Mouse (Mus musculus) common myeloid progenitor, adult 5-6 weeks (primary cell): ENCODE results near the gene Spata31d1b. TPM values are rescaled to one million over a fixed set of nuclear protein-coding genes. Genes with fewer than 3 reads are reported as not detected.

Experiments used
- ATAC-seq: replicated peaks from 2 replicates; pipeline ENCODE4 v1.8.0; 2016; ENCODE audit warnings: low read depth, mild to moderate bottlenecking, moderate TSS enrichment, inconsistent platforms; ENCODE audit not compliant: poor library complexity, severe bottlenecking
- total RNA-seq: library from RNA; stranded (forward); fragments of 200-1000, 187-1606 nt; gene quantifications from 2 replicates; pipeline ENCODE4 v1.2.3, GENCODE M21; 2017

The Spata31d1b gene
- total RNA-seq, 1 experiment from 2014 or later = not detected

DNA sequence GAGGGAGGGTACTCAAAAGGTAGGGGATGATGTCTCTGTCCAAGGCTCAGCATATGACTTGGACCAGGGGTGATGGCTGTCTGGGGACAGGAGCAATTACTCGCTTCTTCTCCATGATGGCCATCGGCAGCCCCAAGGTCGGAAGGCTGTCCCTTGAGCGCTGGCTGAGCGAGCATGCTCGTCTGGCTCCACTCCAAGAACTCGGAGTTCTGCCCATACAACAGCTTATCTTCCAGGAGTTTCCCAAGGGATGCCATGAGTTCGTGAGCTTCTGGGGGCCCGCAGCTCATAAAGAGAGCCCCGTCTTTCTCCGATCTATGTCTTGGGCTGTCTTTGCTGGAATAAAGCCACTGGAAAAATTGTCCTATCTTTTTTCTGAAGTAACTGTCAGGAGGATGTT lies 29.0 kb downstream of the Spata31d1b start:
- ATAC-seq = no peak

DNA sequence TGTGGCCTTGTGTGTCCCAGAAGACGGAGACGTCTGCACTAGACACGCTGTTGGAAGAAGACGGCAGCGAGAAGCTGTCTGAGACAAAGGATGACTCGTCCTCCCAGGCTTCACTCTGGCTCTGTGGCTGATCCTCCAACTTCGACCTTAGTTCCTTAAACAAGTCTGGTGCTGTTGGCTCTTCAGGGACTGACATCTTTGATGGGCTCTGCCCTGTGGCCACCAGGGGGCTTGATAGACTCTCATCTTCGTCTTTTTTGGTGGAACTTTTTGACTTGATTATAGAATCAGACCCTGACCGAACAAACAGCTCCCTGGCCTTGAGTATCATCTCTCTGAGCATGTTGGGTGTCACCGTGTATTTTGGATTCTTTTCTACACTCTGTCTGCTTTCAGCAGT lies 29.6 kb downstream of the Spata31d1b start:
- ATAC-seq = peak; percentile 86

DNA sequence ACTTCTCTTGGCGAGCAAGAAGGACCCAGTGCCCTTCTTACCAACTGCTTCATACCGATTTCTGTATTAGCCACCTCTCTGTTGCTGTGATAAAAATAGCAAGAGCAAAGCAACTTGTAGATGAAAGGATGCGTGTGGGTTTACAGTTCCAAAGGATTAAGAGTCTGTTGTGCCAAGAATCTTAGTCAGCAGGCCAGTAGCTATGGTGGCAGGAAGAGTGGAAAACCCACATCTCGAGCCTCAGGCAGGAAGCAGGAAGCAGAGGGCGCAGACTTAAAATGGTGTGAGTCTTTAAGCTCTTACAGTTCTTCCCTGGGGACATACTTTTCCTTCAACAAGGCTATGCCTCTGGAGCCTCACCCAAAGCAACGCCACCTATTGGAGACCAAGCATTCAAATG lies 33.4 kb downstream of the Spata31d1b start:
- peak; percentile 9; the same call in 1 of the 2 replicates for ATAC-seq

DNA sequence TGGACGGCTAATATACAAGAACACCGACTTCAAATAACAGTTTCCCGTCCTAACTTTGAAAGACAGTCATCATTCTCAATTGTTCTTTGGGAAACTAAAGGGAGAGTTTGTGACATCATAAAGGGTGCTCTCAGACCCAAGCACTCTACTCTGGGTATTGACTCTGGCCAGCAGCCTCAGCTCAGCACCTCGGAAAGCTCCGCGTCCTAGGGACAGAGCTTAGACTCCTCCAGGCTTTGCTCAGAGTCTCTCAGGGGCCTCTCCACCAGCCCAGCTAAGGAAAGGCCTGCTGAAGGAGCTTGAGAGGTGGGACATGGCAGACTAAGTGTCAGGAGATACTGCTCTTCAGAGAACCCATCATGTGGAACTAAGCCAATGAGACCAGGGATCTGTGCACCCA lies 34.1 kb downstream of the Spata31d1b start:
- ATAC-seq = no peak

DNA sequence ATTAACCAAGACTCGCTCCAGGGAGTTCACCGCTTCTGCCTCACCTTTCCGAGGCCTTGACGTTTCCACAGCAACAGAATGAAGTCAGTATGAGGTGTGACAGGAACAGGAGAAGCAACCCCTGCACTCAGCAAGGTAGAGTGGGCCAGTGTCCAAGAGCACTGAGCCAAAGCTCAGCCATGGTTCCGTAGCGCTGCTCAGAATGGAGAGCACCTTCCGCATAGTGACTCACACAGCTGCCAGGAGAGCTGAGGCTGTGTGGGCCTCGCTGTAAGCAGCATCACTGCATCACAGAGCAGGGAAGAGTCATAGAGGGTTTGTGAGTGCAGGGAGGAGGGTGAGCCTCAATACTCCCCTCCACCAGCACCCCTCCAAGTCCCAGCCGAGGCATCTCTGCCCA lies 34.6 kb downstream of the Spata31d1b start, which contains the start of gene 1700014D04Rik:
Gene 1700014D04Rik (minus strand): TSS at position 42 of the 400 bp plus-strand sequence.
- no peak for ATAC-seq

DNA sequence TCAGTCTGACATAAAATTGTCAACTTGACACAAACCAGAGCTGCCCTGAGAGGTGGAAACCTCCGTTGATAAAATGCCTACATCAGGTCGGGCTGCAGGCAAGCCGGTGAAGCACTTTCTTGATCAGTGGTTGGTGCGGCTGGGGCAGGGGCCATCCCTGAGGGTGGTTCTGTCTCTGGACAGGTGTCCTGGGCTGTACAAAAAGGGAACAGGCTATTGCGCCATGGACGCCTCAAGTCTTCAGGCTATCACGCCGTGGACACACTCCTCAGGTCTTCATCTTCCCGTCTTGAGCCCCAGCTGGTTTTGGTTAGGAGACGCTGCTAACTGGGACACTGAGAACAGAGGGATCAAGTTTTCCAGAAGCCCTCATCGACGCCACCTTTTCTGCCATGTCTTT lies 38.2 kb downstream of the Spata31d1b start:
- no peak for ATAC-seq

DNA sequence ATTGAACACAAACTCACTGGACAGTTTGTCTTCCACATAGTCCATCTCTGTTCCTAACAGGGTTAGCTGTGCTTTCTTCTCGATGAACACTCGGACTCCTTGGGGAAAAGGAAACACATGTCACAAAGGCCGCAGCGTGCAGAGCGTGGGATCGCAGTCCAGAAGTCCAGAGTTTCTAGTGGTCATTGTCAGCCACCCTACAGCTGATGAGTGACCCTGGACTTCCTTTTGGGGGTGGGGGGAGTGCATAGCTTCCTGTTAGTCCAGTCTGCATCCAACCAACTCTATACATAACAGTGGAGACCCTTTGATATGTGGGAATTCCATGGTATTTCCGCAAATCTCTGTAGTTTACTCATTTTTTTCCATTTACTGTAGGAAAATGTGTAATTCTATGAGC lies 44.8 kb downstream of the Spata31d1b start:
- ATAC-seq = no peak

DNA sequence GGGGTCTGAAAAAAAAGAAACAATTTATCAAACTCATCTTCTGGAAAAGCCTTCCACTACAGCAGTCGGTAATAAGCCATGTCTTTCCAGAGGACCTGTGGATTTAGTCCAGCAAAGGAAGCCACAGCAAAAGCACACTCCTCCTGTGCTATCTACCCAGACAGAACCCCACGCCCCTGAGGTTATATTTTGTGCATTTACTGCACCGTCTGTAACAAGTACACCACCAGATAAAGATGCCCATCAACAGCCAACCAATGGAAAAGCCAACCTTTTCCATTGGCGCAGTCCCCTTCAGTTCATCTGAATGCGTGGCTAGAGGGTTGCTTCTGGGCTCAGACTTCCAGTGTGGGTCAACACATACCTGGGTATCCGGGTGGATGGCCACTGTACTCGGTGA lies 50.7 kb downstream of the Spata31d1b start:
- no peak; the same call in 1 of the 2 replicates for ATAC-seq

DNA sequence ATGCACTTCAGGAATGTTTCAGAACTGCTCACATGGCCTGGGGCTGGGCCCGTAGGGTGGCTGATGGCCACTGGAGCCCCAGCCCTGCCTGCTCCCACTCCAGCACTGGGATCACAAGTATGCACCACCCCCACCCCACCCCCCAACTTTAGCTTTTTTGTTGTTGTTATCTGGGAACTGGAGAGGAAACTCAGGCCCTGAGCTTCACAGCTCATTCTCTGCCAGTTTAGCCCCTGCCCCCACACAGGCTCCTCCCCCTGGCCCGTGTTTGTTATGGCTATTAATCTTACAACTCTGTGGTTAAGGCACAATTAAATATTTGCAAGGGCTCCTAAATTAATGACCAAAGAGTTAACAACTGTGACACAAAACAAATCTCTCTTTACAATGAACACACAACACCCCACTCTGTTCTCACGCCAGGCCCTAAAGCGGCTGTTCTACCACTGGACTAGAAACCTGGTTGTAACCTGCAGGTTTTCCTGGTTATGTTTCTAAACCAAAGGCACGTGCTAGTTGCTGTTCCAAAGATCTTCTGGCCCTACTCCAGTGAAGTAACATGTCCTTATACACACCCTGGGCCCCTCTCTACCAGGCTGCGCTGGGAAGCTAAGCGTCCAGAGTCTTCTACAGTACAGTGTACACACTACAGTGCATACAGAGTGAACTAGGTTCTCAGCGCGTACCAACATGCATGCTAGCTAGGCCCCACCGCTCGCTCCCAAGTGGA lies 54.9 kb downstream of the Spata31d1b start:
- no peak for ATAC-seq

DNA sequence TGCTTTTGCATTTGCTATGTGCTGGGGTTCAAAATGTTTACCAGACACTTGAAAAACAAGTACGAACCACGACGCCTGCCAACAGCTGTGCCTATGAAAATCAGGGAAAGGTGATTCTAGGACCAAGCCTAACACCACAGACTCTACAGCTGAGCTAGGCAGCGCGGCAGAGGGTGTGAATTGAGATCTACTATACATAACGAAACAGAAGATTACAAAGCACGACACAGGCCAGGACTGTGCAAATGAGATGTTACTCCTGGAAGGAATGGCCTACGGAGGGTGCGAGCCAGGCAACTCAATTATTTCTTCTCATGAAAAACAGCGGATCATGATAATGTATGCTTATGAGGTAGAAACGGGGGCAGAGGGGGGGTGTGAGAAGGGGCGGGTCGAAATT lies 56.4 kb downstream of the Spata31d1b start:
- no peak for ATAC-seq

Other genes with a start within 250 kb of the Spata31d1b start
- 56.3 and 72.4 TPM in 2 replicates for gene Agtpbp1, start 127.1 kb upstream of the Spata31d1b start, total RNA-seq
- 37.3 and 68.3 TPM in 2 replicates for gene Naa35, start 127.0 kb upstream of the Spata31d1b start, total RNA-seq
- 55.6 and 58.6 TPM in 2 replicates for gene Golm1, start 36.5 kb upstream of the Spata31d1b start, total RNA-seq
- gene 4921517D22Rik, start 18.2 kb upstream of the Spata31d1b start, total RNA-seq = not detected in 2 replicates
- not detected in 2 replicates for gene Spata31d1a, start 2.0 kb upstream of the Spata31d1b start, total RNA-seq
- gene Spata31d1d, start 19.5 kb downstream of the Spata31d1b start, total RNA-seq = not detected in 2 replicates
- 0.18 TPM in 1 of 2 replicates, not detected in the other for gene 1700014D04Rik, start 34.5 kb downstream of the Spata31d1b start, total RNA-seq
- 49.7 and 50.9 TPM in 2 replicates for gene Isca1, start 57.5 kb downstream of the Spata31d1b start, total RNA-seq
- 9.9 and 11.7 TPM in 2 replicates for gene Gm49354, start 70.0 kb downstream of the Spata31d1b start, total RNA-seq
- 216 and 219 TPM in 2 replicates for gene Tut7, start 110.9 kb downstream of the Spata31d1b start, total RNA-seq